In the genomic region with DNA sequence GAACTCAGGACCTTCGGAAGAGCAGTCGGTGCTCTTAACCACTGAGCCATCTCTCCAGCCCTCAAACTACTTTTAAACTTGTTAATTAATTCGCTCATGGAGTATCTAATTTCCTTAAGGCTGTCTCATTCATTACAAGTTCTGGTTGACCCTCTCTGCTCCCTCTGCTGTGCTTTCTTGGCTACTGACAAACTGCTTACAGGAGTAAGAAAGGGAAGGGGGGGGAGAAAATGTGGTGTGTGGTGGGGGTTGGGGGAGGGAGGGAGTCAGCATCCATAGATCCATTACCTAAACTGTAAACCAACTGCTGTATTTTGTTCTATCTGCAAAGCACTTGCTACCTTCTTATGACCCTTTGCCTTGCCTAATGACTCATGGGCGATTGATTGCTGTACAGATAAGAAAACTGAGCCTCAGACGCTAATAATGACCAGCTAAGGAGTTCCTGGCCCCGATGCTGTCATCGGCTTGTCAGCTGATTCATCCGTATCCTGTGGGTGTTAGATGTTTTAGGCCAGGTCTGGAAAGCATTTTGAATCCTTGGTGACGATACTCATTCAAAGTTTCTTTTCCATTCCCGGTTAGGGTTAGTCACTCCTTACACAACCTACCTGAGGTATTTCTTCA, we compare ENCODE assay signal across 11 mouse cellular contexts. TPM values are rescaled to one million over a fixed set of nuclear protein-coding genes. Genes with fewer than 3 reads are reported as not detected.
DNase-seq lines count a peak whose midpoint lies in the region; ATAC-seq lines count a peak whose summit lies in the region.
"Had no signal": no experiment of that assay in that cellular context is flagged by ENCODE, and none has a peak within 500 bp of the region (broad histone marks: within the 10 kb centered on the region; RNA-seq: fewer than 3 reads in every experiment).

No protein-coding gene starts in this region.

- no peaks in the 10 kb centered on the region for H3K36me3 ChIP-seq in hindbrain, embryonic 15.5 days
- H3K36me3 ChIP-seq in hindbrain, embryonic 14.5 days (replicated peaks; ENCODE audit: control insufficient read depth, insufficient read depth): no peaks in the 10 kb centered on the region

- no peak for ATAC-seq in hindbrain, embryonic 15.5 days (ENCODE audit: low FRiP score, low read depth)
- ATAC-seq in hindbrain, embryonic 14.5 days (ENCODE audit: low FRiP score): no peak

- 0 out of 2 replicates have a peak overlapping the region, but pooled peaks have one; percentile 100 for H3K27ac ChIP-seq in hindbrain, embryonic 15.5 days (replicated peaks)
- H3K27ac ChIP-seq in hindbrain, embryonic 14.5 days: no peak overlapping the region

- 67% methylated on average over 10 of the region's 10 CpGs for WGBS in hindbrain, embryonic 15.5 days
- 66% methylated on average over 10 of the region's 10 CpGs for WGBS in hindbrain, embryonic 14.5 days

- H3K9ac ChIP-seq in hindbrain, embryonic 15.5 days: no peak overlapping the region
- H3K9ac ChIP-seq in hindbrain, embryonic 14.5 days: no peak overlapping the region

- H3K4me1 ChIP-seq in hindbrain, embryonic 15.5 days (replicated peaks): peaks cover 36% of the 10 kb centered on the region
- H3K4me1 ChIP-seq in hindbrain, embryonic 14.5 days (replicated peaks; ENCODE audit: control insufficient read depth, insufficient read depth, low read length): peaks cover 18% of the 10 kb centered on the region; the same call in 1 of the 2 replicates

- no peaks in the 10 kb centered on the region for H3K27me3 ChIP-seq in hindbrain, embryonic 15.5 days
- H3K27me3 ChIP-seq in hindbrain, embryonic 14.5 days (ENCODE audit: control insufficient read depth, insufficient read depth, low read length): no peaks in the 10 kb centered on the region

- no peak overlapping the region for H3K4me2 ChIP-seq in hindbrain, embryonic 15.5 days
- H3K4me2 ChIP-seq in hindbrain, embryonic 14.5 days (replicated peaks): no peak overlapping the region

- DNase-seq in cerebellum, adult 11-12 months: peak; percentile 31
- DNase-seq in cerebellum, postnatal 4 days (ENCODE audit: low spot score in 2 of 2): no peak
- no peak for DNase-seq in hindbrain, embryonic 14.5 days (ENCODE audit: low spot score)
- DNase-seq in 416B (ENCODE audit: low read depth): peak; percentile 95
- DNase-seq in fibroblast of lung, adult 2 months (ENCODE audit: low read depth): peak; percentile 71
- no peak for DNase-seq in retina, postnatal 1 day
- no peak for DNase-seq in gastrocnemius, postnatal 36 days
- DNase-seq: cerebellum, postnatal 14 days; left cerebral cortex, postnatal 4 days; right cerebral cortex, postnatal 4 days had no signal

- H3K4me3 ChIP-seq in hindbrain, embryonic 15.5 days: no peak overlapping the region
- no peak overlapping the region for H3K4me3 ChIP-seq in hindbrain, embryonic 14.5 days (replicated peaks; ENCODE audit: low read length)

- intact Hi-C loops in gastrocnemius, postnatal 36 days (cut with DNase I): no loop called here

- no peaks in the 10 kb centered on the region for H3K9me3 ChIP-seq in hindbrain, embryonic 15.5 days
- H3K9me3 ChIP-seq in hindbrain, embryonic 14.5 days (ENCODE audit: control insufficient read depth, low read length): no peaks in the 10 kb centered on the region

RNA-seq across cellular contexts. Expression of gene Noct, which starts 1.3 kb away (rescaled TPM):
- polyA plus RNA-seq in hindbrain, embryonic 15.5 days (2015; fragmentation: Nextera tagmentation; extraction: Ambion mirVana): 31.1 and 35.6 TPM in 2 replicates
- 38.3 and 39.4 TPM in 2 replicates for polyA plus RNA-seq in hindbrain, embryonic 14.5 days (2014; fragmentation: Nextera tagmentation; extraction: Ambion mirVana)
- 10 to 100 TPM; 24.1 to 37.6 TPM for total RNA-seq in gastrocnemius, postnatal 36 days (2021)

Comparison
In these comparisons a context has a peak if more than half of its experiments do, and no peak if none do; other contexts are left out.
1. DNase-seq: peak in cerebellum, adult 11-12 months (single experiment), 416B (single experiment) and fibroblast of lung, adult 2 months (single experiment); none in cerebellum, postnatal 4 days (0 of 2), hindbrain, embryonic 14.5 days (single experiment), retina, postnatal 1 day (single experiment) and gastrocnemius, postnatal 36 days (0 of 2).